Mouse (Mus musculus): ENCODE measurements at regions not wholly inside any gene's neighbourhood (a gene's known extent, or its start where the extent isn't known, plus 50 kb on each side); places are given as distances from the start of the nearest gene placed in this dataset.

DNA sequence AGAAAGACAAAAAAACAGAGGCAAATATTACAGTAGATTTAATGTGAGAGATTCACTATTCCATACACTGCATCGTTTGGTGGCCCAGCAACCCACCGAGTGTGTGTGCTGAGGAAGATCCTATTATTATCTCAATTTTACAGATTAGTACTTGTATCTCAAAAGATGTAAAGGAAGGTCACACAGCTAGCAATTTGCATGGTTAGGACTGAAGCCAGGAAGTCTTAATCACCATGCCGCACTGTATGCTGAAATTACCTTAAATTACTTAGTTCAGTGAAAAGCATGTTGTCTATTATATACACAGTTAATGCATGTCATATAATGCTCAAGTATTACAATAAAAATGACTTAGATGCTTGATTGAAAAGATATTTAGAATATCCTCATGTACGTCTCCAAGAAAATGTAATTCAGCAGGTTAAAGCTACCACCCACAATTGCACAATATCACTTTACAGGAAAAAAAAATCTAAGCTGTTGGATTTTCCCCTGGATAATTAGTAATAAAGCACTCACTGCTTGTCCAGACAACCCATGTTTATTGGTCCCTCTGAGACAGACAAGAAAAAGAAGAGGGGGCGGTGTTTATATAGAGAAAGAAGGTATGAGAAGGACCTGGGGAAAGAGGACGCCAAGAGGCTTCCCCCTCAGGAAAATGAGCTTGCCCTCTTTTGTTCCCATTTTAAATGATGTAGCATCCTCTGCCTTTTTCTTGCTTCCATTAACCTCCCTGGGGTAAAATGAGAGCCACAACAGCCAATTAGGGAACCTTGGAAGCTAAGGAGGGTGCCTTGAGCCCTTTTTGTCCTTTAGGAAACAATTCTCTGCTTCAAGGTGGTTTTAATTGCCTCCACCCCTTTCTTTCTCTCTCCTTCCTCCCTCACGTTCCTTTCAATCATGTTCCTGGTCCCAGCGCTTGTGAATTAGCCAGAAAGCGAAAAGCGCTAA, 204.6 kb upstream of the Xrcc4 start:
- no peak for DNase-seq (ENCODE audit: low read depth, low spot score)

DNA sequence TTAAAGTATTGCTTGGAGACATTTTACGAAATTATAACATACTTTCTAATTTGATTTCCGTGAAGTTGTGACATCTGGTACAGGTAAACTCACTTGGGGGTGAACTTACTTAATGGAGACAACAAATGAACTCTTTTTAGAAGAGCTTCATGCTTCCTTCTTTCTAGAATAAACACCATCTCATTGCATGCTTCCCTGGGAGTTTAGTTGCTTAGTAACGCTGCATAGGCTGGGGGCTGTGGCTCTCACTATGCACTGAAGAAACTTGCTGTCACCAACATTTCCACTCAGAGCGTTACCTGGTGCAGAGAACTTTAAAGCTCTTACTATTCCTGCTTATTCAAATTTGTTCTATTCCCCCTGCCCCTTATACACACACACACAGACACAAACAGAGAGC, 203.5 kb upstream of the Xrcc4 start:
- no peak for DNase-seq (ENCODE audit: low read depth, low spot score)

DNA sequence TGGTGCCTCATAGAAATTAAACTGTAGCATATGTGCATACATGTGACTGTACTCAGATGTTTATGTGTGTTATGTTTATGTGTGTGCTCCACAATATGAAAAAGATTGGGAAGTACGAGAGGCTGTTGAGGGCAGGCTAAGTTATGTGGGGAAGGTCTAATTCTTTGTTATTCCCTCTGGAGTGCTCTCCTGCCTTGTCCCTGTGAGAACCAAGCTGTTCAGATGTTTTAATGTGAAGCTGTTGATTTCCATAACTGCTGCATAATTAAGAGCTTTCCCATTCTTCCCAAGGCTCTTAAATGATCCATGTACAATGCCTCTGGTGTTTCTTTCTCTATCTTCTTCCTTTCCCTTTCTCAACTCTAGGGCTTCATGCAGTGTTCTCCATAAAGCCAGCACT, 202.7 kb upstream of the Xrcc4 start:
- DNase-seq (ENCODE audit: low read depth, low spot score), result no peak

DNA sequence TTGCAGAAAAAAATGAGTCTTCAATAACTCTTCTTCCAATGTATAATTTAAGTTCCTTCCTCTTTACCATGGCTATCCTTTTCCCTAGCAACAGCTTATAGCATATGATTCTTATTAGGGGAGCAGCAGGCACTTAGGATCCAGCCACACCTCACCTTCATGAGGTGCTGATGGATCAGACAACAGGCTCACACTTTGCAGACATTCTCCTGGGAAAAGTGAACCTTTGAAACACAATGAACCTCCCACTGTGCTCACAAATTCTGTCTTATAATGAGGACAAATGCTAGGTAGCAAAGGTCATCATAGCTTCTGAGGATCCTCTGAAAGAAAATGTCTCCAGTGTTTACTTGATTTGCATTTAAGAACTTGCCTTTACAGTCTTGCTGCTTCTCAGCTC, 191.6 kb upstream of the Xrcc4 start:
- DNase-seq (ENCODE audit: low read depth, low spot score), result no peak

DNA sequence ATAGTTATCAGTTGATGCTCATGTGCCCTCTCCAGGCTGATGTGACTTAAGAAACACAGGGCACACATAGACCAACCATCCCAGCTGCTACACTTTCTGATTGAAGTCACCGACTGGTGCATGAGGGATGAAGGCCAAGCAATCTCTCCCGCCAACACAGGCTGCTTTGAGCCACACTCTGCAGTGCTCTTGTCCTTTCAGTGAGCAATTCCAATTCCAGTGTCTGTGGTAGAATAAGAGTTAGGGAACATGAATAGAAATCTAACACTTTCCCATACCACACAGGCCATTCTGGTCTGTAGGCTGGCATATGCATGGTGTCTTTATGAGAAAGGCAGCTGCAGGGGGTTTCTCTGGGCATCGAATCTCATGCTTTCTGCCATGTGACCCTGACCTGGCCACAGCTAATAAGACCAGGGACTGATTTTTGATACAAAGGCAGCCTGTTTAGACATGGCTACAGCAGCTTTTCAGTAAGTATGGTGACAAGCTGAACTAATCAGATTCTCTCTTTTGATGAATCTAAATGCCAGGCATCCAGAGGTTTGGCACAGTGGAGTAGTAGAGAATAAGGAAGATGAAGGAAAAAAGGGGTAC, 190.5 kb upstream of the Xrcc4 start:
- DNase-seq (ENCODE audit: low read depth, low spot score), result no peak

DNA sequence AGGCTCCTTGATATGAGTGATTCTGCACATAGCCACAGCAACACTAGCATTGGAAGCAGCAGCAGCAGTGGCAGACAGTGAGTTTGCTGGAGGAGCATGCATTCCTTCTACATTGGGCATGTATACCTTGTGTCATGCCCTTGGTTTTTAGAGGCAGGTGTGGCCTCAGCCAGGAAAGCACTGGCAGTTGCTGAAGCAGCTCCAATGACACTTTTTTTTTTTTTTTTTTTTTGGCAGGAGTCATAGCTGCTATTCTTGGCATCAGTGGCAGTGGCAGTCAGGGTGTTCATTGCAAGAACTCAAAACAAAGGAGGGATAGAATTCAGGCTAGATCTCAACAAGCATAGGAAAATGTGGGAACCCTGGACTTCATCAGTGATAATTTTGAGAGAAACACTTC, 189.9 kb upstream of the Xrcc4 start:
- no peak for DNase-seq (ENCODE audit: low read depth, low spot score)

DNA sequence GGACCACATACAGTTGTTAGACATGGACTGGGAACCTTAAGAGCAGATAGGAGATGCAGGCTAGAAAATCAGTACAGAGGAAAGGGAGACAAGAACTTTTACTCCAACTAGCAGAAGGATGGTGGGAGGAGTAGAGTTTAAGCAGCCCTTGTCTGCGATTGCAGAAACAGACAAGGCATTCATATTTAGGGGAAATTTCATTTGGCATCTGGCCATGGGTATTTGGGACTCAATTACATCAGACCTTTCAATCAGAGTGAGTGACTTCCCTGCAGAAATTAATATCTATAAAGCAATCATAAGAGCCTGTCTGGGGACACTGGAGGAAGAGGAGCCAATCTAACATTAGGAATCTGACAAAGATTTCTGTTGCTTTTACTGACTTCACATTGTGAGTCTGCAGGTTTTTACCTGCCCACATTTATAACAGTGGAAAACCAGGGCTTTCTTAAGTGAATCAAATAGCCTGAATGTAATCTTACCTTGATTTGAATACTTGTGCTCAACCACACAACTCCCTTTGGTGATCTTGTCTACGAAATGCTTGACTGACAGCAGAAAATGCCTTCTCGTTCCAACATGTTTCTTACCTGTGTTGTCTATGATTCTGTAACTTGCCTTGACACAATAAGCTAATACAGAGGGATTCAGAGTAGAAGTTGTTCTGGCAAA, 169.8 kb upstream of the Xrcc4 start:
- no peak for DNase-seq (ENCODE audit: low read depth, low spot score)

DNA sequence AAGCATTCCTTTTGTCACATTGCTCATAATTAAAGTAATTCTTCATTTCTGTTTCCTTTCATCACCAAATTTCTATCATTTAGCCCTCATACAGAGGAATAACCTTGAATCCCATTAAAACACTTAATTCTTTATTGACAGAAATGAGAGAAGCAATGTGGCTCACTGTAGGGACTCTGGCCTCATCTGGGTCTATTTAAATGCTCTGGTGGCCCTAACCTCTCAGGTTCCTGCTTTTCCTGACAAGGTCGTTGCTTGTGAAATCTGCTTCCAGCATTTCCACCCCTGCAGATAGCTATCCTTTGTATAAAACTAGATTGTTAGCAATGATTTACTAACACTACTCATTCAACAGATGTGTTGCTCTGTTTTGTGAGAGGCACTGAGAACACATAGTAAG, 163.6 kb upstream of the Xrcc4 start:
- no peak for DNase-seq (ENCODE audit: low read depth, low spot score)

DNA sequence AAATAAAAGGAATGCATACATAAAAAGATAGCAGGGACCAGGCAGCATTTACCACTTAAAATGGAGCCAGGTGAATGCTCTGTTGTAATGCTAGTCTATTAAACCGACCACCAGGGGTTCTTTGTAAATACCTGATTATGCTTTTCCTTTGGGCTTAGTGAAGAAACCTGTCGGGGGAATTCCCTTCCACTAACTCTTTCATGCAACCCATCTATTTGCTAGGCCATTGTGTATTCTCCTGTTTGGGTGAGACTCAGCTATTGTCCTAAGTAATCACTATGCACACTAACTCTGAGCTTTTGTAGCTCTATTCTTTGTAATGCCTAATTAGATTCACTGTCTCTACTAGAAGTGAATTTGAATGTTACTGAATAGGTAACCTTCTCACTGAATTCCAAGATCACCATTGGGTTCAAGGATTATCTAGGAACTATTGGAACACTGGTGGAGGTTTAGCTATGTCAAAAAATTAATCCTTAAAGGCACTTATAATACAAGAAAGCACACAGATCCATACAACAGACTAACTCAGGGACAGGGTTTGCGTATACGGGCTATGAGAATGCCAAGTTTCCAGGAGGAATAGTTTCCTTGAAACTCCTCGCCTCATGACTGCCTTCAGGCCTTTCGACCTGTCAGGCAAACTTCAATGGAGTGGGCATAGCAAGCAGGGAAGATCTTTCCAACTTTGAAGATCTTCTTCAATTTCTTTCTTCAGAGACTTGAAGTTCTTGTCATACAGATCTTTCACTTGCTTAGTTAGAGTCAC, 156.8 kb upstream of the Xrcc4 start:
- DNase-seq (ENCODE audit: low read depth, low spot score), result no peak

DNA sequence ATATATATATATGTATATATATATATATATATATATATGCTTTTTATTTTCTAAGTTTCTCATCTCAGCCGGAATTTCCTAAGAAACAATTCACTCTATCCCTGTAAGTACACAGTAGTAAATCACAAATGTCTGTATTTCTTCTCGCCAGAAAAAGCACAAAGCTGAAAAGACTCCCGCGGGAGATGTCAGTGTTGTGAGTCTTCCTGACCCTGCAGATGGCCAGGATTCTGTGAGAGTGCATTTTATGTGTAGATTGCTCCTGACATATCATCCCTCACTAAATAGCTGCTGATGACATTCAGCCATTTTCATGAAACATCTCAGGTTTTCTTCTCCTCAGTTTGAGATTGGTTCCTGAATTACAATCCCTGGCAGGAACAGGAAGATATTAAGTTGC, 148.9 kb upstream of the Xrcc4 start:
- no peak for DNase-seq (ENCODE audit: low read depth, low spot score)

DNA sequence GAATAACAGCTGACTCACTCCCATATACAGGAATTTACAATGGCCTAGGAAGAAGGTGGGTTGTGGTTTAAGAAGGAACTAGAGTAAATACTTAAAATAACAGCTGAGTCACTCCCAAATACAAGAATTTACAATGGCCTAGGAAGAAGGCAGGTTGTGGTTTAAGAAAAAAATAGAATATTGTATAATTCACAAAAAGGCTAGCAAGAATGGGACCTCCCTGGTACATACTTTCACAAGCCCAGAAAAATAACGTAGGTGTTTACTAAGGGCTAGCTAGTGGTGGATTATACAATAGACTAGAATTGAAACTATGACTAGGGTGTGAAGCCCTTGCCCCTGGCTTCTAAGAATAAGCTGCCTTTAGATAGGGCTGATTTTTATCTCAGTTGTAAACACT, 144.6 kb upstream of the Xrcc4 start:
- DNase-seq (ENCODE audit: low read depth, low spot score), result no peak

DNA sequence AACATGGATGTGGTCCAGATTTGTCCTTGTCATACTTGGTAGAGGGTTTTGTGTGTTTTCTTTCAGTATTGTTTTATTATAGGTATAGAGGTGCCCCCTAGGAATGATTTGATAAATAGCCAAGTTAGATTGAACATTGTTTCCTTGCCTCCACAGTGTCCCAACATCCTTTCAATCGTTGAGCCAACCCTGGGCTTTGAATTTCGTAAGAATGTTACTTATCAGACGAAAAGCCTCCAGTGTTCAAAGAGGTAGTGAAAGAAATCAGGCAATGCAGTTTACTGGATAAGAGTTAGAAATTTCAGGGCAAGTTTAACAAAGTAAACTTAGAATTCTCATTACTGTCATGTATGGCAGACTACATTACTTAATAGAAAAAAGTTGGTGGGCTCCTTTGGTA, 144.2 kb upstream of the Xrcc4 start:
- no peak for DNase-seq (ENCODE audit: low read depth, low spot score)

DNA sequence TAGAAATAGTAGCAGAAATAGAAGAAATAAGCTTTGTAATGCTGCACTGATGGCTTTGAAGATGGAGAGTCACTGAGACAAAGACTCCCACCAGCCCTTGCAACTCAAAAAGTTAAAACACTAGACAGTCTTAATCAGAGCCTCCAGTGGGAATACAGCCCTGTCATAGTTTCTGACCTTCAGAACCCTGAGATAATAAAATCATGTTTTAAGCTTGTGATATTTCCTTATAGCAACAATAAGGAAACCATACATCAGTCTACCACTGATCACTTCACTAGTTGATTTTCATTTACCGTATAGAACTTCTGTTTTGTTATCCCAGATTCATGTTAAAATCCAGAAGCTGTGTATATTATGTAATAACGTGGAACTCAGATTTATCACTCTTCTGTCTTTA, 139.7 kb upstream of the Xrcc4 start:
- no peak for DNase-seq (ENCODE audit: low read depth, low spot score)

DNA sequence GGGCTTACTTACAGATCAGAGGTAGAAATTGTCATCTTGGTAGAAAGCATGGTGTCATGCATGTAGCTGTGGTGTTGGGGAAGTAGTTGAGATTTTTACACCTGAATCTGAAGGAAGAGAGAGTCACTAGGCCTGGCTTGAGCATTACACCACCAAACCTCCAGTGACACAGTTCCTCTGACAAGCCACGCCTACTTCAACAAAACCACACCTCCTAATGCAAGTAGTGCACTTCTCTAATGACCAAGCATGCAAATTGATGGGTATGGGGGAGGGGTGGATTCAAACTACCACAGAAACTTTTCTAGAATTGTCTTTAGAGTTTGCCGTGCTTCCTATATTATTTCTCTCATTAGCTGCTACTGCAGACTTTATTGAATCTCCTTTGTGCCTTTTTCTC, 136.8 kb upstream of the Xrcc4 start:
- no peak for DNase-seq (ENCODE audit: low read depth, low spot score)

DNA sequence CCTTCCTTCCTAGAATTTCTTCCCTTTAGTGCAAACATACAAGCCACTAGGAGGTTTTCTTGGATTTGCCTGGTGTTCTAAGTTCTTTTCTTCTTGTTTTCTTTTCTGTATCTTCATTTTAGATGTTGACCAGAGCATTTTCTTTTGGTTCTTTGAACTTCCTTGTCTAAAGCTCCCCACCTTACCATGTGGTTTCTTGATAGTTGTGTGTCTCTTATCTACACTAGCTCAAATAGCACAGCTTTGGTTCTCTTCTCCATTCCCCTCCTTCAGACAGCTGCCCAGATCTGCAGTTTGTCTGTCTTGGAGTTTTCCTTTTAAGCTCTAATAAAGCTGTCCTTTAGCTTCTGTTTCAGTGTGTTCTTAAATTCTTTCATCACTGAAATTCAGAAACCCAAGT, 123.0 kb upstream of the Xrcc4 start:
- DNase-seq (ENCODE audit: low read depth, low spot score), result no peak

DNA sequence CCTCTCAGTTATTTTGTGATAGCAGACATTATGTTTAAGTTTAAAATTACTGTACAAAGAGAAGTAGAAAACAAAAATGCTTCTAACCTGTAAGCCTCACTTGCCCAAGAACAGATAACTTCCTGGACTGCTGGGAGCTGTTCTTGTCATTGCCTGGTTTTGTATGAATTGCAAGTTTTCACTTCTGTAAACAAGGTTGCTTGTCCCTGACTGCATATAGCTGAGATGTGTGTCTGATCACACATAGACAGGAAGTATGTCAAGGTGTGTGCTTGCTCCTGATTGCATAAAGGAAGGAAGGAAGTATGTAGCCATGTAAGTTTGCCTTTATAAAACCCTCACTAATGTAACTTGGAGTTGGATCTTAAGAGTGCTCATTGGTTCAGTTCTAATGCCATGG, 118.5 kb upstream of the Xrcc4 start:
- DNase-seq (ENCODE audit: low read depth, low spot score), result no peak
